Mouse (Mus musculus) Muller cell, postnatal 12 days (primary cell): ENCODE measurements around the gene Gm47996.

ENCODE experiments used
- DNase-seq: peaks from one replicate; pipeline ENCODE4 v3.0.0-alpha.2; 2015; ENCODE audit errors: inconsistent ontology term

Gm47996 gene

DNA sequence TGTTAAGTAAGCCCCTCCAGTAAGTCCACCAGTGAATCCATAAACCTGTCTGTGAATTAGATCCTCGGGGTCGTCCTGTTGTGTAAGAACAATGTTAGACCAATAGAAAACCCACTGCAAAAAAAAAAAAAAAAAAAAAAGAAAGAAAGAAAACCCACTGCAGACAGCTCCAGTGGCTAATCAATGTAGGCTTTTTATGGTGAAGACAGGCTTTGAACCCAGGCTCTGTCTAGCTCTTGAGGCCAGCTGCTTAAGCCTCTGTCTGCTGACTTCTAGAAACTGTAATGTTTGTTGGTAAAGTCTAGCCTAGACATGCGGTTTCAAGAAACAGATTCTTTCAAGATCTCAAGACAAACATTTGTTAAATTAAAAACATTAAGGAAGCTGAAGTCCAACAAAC lies 40.2 kb downstream of the Gm47996 start:
- DNase-seq: no peak

DNA sequence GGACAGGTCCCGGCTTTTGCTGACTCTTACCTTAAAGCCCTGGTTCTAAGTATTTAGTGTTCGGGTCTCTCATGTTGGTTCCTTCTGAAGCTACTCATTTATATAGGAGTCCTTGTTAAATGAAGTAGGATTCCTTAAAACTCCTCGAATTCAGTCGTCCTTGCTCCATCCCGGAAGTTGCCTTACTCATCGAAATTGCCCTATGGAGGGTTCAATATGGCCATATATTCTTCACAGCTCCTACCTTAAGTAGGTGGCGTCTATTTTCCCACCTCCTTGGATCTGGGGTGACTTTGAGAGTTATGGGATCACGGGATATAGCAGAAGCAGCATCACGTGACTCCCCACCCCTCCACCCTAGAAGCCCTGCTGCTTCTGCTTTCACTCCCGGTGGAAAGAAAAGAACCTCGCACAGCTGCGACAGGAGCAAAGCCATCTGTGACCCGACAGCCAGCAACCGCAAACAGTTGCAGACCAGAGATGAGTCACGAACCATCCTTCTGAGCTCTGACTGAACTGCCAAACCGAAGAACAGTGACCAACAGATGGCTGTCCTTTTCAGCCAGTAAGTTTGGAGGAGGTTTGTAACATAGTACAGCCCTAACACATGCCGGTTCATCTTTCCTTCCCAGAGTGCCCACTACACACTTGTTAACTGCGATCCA lies 40.7 kb downstream of the Gm47996 start:
- peak; percentile 79 for DNase-seq

DNA sequence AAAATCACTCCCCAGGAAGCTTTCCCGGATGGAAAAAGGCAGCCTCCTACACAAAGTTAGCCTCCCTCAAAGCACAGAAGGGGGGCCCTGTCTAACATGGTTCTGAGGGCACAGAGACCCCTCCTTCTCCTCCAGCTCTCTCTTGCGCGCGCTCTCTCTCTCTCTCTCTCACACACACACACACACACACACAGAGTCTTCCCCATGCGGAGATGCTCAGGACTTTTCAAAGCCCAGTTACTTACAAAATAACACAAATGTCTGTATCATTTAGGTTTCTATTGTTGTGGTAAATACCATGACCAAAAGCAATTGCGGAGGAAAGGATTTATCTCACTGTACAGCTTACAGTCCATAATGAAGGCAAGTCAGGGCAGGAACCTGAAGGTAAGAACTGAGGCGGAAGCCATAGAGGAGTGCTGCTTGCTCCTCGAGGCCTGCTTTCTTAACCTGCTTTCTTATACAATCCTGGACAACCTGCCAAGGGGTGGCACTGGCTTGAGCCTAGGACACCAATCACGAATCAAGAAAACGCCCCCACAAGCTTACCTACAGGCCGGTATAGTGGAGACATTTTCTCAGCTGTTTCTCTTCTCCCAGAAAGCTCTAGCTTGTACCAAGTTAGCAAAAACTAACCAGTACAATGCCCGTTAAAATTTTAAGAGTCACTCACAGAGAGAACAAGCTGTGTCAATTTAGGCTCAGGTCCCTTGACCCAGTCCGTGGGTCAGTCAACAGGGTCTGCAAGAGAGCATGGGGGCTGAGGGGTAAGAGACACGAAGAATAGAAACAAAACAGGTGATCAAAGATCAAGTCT lies 41.5 kb downstream of the Gm47996 start:
- DNase-seq: no peak

DNA sequence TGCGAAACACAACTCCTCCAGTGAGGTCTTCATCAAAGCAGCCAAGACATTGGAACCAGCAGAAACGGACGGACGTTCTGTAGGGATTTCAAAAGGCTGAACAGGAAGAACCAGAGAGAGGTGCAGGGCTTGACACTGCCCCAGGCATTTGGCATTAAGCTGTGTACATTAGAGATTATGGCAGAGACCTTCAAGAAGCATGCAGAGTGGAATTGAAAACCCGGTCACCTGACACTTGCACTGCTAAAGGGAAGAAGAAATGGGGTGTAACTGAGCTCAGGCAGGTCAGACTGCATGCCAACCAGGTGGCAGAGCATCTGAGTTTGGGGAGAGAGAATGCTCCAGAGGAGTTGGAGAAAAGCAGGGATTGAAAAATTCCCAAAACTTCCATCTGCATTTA lies 45.5 kb downstream of the Gm47996 start:
- no peak for DNase-seq

DNA sequence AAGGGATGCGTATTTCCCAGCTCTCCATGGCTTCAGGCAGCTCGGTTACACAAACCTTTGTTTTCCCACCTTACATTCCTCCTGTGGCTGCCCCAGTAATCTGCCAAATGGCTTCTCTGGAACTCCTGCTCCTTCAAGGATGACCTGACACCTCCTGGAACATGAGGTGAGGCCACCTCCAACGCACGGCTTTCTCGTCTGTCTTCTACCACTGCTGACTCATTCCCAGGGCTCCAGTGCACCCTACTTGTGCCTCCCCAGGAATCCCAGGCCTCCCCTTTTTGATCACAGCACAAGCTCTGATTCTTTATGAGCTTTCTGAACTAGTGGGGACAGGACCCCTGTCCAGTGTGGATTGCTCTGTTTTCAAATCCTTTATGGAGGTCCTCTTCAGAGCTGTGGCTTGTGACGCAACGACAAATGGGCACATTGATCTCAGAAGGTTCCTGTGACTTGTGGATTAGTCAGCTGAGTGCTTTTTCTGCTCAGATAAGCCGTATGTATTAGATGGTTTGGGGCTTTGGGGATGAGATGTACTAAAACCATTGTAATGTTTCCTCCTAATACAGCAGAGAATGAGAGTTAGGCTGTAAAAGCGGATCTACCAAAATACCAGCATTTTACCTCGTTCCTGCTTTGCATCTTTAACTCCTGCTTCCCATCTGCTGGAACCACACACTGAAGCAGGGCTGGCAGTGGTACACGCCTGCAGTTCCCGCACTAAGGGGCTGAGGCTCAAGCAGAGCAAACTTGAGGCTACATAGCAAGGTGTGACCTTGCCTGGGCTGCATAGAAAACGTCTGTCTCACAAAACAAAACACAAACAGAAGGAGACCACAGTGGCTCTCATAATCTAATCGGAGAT lies 48.4 kb downstream of the Gm47996 start:
- DNase-seq: no peak

DNA sequence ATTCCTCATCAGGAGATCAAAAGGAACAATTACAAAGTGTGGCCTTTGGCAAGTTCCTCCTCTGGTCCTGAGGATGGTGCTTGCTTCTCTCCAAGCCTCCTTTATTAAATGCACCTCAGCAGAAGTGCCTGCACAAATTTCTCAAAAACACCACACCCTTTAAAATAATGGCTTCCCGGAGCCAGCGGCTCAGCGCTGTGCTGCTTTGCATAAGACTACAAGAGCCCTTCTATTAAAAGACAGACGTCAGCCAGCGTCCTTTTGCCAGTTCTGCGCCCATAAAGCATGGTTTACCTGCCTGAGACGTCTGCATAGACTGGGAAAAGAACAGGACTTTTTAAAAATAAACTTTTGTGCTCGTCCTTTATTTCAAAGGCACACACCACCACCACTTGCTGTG lies 49.1 kb downstream of the Gm47996 start:
- no peak for DNase-seq
